Mouse (Mus musculus) midbrain, embryonic 16.5 days (tissue): ENCODE measurements around the gene Ggcx. TPM values are rescaled to one million over a fixed set of nuclear protein-coding genes. Genes with fewer than 3 reads are reported as not detected.

Experiments used
- ATAC-seq: fragments of 200-750 bp; cut with Nextera tagmentation; 2 replicates; pipeline ENCODE4 v1.8.0; 2017; ENCODE audit warnings: moderate TSS enrichment
- H3K27ac ChIP-seq: fragments of 300-500 bp; sonication (generic); 2 replicates; pipeline ENCODE4 v1.5.1; 2014; ENCODE audit warnings: mild to moderate bottlenecking, low read length, mixed read lengths
- H3K27me3 ChIP-seq: fragments of 300-500 bp; sonication (generic); 2 replicates; pipeline ENCODE4 v1.6.1; 2014; ENCODE audit warnings: low read depth, low read length, mixed read lengths; ENCODE audit not compliant: control insufficient read depth, insufficient read depth
- H3K36me3 ChIP-seq: fragments of 300-500 bp; sonication (generic); 2 replicates; pipeline ENCODE4 v1.6.1; 2014; ENCODE audit warnings: mild to moderate bottlenecking, low read length, moderate library complexity, mixed read lengths; ENCODE audit not compliant: control insufficient read depth, insufficient read depth
- H3K4me1 ChIP-seq: fragments of 300-500 bp; sonication (generic); 2 replicates; pipeline ENCODE4 v1.6.1; 2014; ENCODE audit warnings: mild to moderate bottlenecking, low read length, mixed read lengths; ENCODE audit not compliant: control insufficient read depth, insufficient read depth
- H3K4me2 ChIP-seq: fragments of 300-500 bp; sonication (generic); 2 replicates; pipeline ENCODE4 v1.6.1; 2014; ENCODE audit warnings: mild to moderate bottlenecking, low read length, mixed read lengths
- H3K4me3 ChIP-seq: fragments of 300-500 bp; sonication (generic); 2 replicates; pipeline ENCODE4 v1.5.1; 2014; ENCODE audit warnings: low read depth, mild to moderate bottlenecking, low read length, moderate library complexity, mixed read lengths
- H3K9ac ChIP-seq: fragments of 300-500 bp; sonication (generic); 2 replicates; pipeline ENCODE4 v1.6.1; 2014; ENCODE audit warnings: low read depth, low read length, mixed read lengths
- H3K9me3 ChIP-seq: fragments of 300-500 bp; sonication (generic); replicated peaks from 2 replicates; pipeline ENCODE4 v1.6.1; 2014; ENCODE audit warnings: mild to moderate bottlenecking, low read length, mixed read lengths; ENCODE audit not compliant: control insufficient read depth, poor library complexity, severe bottlenecking
- WGBS: fragments of 180-500 bp; shearing (Covaris S2); extraction: QIAGEN DNeasy Blood & Tissue Kit; methylation state at CpG from one replicate; pipeline ENCODE4 v1.1.7; 2014; 5-methylcytosine and 5-hydroxymethylcytosine counted together
- polyA plus RNA-seq: library from polyadenylated mRNA; unstranded; fragments of >200 nt; fragmentation: Nextera tagmentation; extraction: Ambion mirVana; gene quantifications from 2 replicates; pipeline ENCODE4 v1.2.1, GENCODE M21; 2015

Gene Ggcx
- polyA plus RNA-seq, 1 experiment from 2014 or later: 15.2 TPM

- peak overlapping the region; percentile 40 for H3K4me2 ChIP-seq
- H3K4me3 ChIP-seq: peak overlapping the region; percentile 24; the same call in 1 of the 2 replicates
- WGBS: 18% methylated on average over 11 of the region's 12 CpGs
- H3K27me3 ChIP-seq: peaks cover 15% of the 10 kb centered on the region
- ATAC-seq: no peak
- H3K4me1 ChIP-seq: 0 out of 2 replicates have a peak, but pooled peaks cover 3% of the 10 kb centered on the region
- H3K9me3 ChIP-seq: no peaks in the 10 kb centered on the region
- no peak overlapping the region for H3K27ac ChIP-seq
- no peak overlapping the region for H3K9ac ChIP-seq
- no peaks in the 10 kb centered on the region for H3K36me3 ChIP-seq
Observed at GRCm38 (mm10) chr6:72390795-72391521, 23.1 kb upstream of the Ggcx start.

DNA sequence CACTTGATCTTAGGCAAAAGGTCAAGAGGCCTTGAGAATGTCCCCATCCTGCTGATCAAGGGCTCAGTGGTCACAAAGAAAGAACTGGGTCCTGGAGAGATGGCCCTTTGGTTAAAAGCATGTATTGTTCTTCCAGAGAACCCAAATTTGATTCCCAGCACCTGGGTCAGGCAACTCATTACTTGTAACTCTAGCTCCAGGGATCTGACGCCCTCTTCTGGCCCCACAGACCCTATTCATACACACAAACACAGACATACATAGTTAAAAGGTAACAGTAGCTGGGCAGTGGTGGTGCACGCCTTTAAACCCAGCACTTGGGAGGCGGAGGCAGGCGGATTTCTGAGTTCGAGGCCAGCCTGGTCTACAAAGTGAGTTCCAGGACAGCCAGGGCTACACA is 21.8 kb upstream of the Ggcx start:
- Histone ChIP-seq H3K9ac (no peak overlapping the region), H3K27me3 (peaks cover 15% of the 10 kb centered on the region), H3K4me2 (no peak overlapping the region), H3K36me3 (no peaks in the 10 kb centered on the region), H3K4me1 (0 out of 2 replicates have a peak, but pooled peaks cover 3% of the 10 kb centered on the region), H3K4me3 (no peak overlapping the region), H3K27ac (no peak overlapping the region), H3K9me3 (no peaks in the 10 kb centered on the region)
- WGBS: 89% methylated on average over 5 of the region's 5 CpGs
- no peak for ATAC-seq

- H3K36me3 ChIP-seq: no peaks in the 10 kb centered on the region
- no peaks in the 10 kb centered on the region for H3K9me3 ChIP-seq
- no peak overlapping the region for H3K4me3 ChIP-seq
- H3K27me3 ChIP-seq: no peaks in the 10 kb centered on the region; the same call in 1 of the 2 replicates
- 79% methylated on average over 10 of the region's 10 CpGs for WGBS
- no peaks in the 10 kb centered on the region for H3K4me1 ChIP-seq
- no peak overlapping the region for H3K9ac ChIP-seq
- no peak for ATAC-seq
- H3K4me2 ChIP-seq: no peak overlapping the region
- H3K27ac ChIP-seq: no peak overlapping the region
Observed at GRCm38 (mm10) chr6:72396837-72397251, 17.3 kb upstream of the Ggcx start.

GRCm38 (mm10) chr6:72399967-72400366 is 14.1 kb upstream of the Ggcx start:
- ATAC-seq: no peak
- Histone ChIP-seq H3K27ac (no peak overlapping the region), H3K4me3 (no peak overlapping the region)

DNA sequence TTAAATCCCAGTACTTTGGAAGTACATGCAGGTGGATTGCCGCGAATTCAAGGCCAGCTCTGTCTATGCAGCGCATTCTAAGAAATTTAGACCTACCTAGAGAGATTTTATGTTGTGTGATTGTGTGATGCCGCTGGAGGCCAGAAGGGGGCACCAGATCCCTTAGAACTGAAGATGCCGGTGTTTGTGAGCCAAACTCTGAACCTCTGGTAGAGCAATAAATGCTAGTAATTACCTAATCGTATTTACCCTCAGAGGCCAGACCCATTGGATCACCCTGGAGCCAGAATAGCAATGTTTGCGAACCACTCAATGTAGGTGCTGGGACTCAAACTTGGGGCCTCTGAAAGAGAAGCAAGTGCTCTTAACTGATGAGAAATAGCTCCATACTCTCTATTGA is 12.2 kb upstream of the Ggcx start:
- H3K4me1 ChIP-seq: no peaks in the 10 kb centered on the region
- no peak overlapping the region for H3K4me2 ChIP-seq
- H3K4me3 ChIP-seq: no peak overlapping the region
- H3K27ac ChIP-seq: no peak overlapping the region
- H3K9me3 ChIP-seq: no peaks in the 10 kb centered on the region
- H3K36me3 ChIP-seq: no peaks in the 10 kb centered on the region
- no peaks in the 10 kb centered on the region for H3K27me3 ChIP-seq
- 21% methylated on average over 7 of the region's 7 CpGs for WGBS
- no peak for ATAC-seq
- no peak overlapping the region for H3K9ac ChIP-seq

More at GRCm38 (mm10) chr6:72399967-72400366, 14.1 kb upstream of the Ggcx start:
- Histone ChIP-seq H3K36me3 (no peaks in the 10 kb centered on the region), H3K9me3 (no peaks in the 10 kb centered on the region), H3K4me1 (no peaks in the 10 kb centered on the region), H3K27me3 (no peaks in the 10 kb centered on the region; the same call in 1 of the 2 replicates), H3K9ac (no peak overlapping the region), H3K4me2 (no peak overlapping the region)
- WGBS: 49% methylated on average over 2 of the region's 2 CpGs

DNA sequence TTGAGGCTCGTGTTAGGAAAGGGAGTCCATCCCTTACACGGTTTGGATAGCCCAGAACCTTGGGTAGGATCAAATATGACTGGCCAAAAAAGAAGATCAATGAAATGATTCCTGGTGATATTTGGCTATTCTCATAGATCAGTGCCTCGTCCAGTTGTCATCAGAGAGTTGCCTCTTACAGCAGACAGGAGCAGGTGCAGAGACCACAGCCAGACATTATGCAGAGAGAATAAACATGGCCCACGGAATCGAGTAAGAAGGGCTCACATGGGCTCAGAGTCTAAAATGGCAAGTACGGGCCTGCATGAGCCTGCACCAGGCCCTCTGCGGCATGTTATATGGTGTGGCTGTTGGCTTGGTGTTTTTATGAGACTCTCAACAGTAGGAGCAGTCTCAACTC is 8.8 kb upstream of the Ggcx start:
- no peaks in the 10 kb centered on the region for H3K4me1 ChIP-seq
- H3K9me3 ChIP-seq: no peaks in the 10 kb centered on the region
- H3K4me3 ChIP-seq: no peak overlapping the region
- H3K9ac ChIP-seq: no peak overlapping the region
- WGBS: 86% methylated on average over 7 of the region's 7 CpGs
- no peak for ATAC-seq
- H3K27ac ChIP-seq: no peak overlapping the region
- no peak overlapping the region for H3K4me2 ChIP-seq
- H3K36me3 ChIP-seq: no peaks in the 10 kb centered on the region
- H3K27me3 ChIP-seq: no peaks in the 10 kb centered on the region

DNA sequence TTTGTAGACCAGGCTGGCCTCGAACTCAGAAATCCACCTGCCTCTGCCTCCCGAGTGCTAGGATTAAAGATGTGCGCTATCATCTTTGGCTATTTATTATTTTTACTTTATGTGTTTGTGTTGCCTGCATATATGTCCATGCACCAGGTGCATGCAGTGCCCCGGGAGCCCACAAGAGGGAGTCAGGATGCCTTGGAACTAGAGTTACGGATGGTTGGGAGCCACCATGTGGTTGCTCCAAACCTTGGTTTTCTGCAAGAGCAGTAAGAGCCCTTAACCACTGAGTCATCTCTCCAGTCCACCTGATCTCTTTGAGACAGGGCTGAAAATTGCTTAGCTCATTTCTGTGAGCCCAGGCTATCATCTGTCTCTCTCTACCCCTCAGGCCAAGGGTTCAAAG is 7.0 kb upstream of the Ggcx start:
- 0 out of 2 replicates have a peak, but pooled peaks have one; percentile 41 for ATAC-seq
- 2% methylated on average over 5 of the region's 5 CpGs for WGBS
- Histone ChIP-seq H3K27me3 (no peaks in the 10 kb centered on the region), H3K9ac (no peak overlapping the region), H3K4me1 (no peaks in the 10 kb centered on the region), H3K4me2 (no peak overlapping the region), H3K9me3 (no peaks in the 10 kb centered on the region), H3K4me3 (no peak overlapping the region), H3K27ac (no peak overlapping the region), H3K36me3 (no peaks in the 10 kb centered on the region)

GRCm38 (mm10) chr6:72409567-72409966 is 4.5 kb upstream of the Ggcx start:
- 17% methylated on average over 3 of the region's 3 CpGs for WGBS
- Histone ChIP-seq H3K4me1 (peaks cover 4% of the 10 kb centered on the region; the same call in 1 of the 2 replicates), H3K9me3 (no peaks in the 10 kb centered on the region), H3K4me3 (no peak overlapping the region), H3K4me2 (no peak overlapping the region), H3K36me3 (no peaks in the 10 kb centered on the region), H3K27ac (no peak overlapping the region), H3K27me3 (no peaks in the 10 kb centered on the region), H3K9ac (no peak overlapping the region)
- ATAC-seq: no peak

DNA sequence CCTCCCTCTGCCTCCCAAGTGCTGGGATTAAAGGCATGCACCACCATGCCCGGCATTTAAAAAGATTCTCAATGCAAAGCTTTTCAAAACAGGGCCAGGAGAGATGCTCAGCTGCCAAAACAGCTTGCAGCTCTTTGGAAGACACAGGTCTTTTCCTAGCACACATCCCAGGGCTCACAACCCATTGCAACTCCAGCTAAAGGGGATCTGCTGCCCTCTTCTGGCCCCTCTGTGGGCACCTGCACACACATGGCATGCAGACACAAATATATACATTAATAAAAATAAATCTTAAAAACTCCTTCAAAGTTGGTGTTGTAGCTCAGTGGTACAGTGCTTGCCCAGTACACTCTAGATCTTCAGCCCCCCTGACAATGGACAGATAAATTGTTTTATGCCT is 4.1 kb upstream of the Ggcx start:
- WGBS: 14% methylated on average over 1 of the region's 1 CpGs
- no peak for ATAC-seq
- H3K4me2 ChIP-seq: no peak overlapping the region
- H3K9me3 ChIP-seq: no peaks in the 10 kb centered on the region
- no peak overlapping the region for H3K27ac ChIP-seq
- H3K9ac ChIP-seq: no peak overlapping the region
- no peaks in the 10 kb centered on the region for H3K36me3 ChIP-seq
- no peak overlapping the region for H3K4me3 ChIP-seq
- peaks cover 9% of the 10 kb centered on the region for H3K4me1 ChIP-seq
- H3K27me3 ChIP-seq: no peaks in the 10 kb centered on the region
